Mouse (Mus musculus) mammary gland, adult 2 months (tissue): ENCODE measurements around the gene Tex35. TPM values are rescaled to one million over a fixed set of nuclear protein-coding genes. Genes with fewer than 3 reads are reported as not detected.

Experiments
- polyA plus RNA-seq: library from polyadenylated mRNA; depleted of rRNA; stranded (reverse); fragments of >200 nt; gene quantifications from 2 replicates; pipeline ENCODE4 v1.2.3, GENCODE M21; 2012; ENCODE audit warnings: low replicate concordance; rRNA removed

Gene Tex35
- polyA plus RNA-seq = not detected in 2 replicates

GRCm38 (mm10) chr1:157108580-157108979 lies at the start of gene Tex35:
Tex35 (minus strand) TSS chr1:157108680.

Other genes starting within 250 kb of the Tex35 start
- gene Ralgps2, start 169.1 kb downstream of the Tex35 start, polyA plus RNA-seq = 7.4 and 15.0 TPM in 2 replicates